Mouse (Mus musculus): ENCODE measurements around the gene Inca1.

Inca1 gene

DNA sequence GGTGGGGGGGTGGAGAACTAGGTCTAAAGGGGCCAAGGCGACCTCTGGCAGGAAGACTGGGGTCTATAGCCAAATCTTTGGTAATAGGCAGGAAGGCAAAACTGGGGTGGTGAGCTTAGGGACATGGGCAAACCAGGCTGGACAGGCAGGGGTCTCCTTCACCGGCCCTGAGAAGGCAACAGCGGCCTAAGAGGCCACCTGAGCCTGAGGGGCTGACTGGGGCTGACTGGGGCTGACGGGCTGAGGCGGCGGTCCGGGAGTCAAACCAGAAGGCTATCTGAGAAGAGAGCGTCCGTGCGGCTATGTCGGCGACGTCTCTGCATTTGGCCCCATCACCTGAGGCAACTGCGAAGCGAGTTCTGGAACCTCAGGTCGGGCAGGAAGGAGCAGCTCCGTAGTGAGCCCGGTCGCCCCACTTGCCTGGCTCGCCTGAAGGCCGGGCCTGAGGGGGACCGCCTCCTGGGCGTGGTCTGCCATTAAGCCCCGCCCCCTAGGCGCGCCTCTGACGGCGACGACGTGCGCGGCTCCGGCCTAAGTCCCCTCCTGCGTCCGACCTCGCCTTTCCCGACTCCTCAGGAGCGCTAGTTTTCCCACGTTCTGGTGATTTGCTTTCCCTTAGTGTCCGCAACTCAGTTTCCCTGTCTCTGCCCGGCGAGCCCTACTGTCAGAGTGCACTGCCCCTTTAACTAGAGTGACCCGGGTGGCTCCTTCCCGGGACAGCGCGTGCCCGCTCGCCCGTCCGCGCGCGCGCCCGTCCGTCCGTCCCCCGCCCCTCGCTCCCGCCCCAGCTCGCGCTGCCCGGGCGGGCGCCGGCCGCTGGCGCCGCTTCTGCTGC, at the start of gene Inca1, which contains the start of gene Kif1c:
TSS of gene Inca1 (minus strand) at position 434 of the 835 bp plus-strand sequence.
TSS of gene Kif1c (plus strand) at position 827 of the 835 bp plus-strand sequence.
- peak; percentile 79 for DNase-seq (ENCODE audit: low read depth)

DNA sequence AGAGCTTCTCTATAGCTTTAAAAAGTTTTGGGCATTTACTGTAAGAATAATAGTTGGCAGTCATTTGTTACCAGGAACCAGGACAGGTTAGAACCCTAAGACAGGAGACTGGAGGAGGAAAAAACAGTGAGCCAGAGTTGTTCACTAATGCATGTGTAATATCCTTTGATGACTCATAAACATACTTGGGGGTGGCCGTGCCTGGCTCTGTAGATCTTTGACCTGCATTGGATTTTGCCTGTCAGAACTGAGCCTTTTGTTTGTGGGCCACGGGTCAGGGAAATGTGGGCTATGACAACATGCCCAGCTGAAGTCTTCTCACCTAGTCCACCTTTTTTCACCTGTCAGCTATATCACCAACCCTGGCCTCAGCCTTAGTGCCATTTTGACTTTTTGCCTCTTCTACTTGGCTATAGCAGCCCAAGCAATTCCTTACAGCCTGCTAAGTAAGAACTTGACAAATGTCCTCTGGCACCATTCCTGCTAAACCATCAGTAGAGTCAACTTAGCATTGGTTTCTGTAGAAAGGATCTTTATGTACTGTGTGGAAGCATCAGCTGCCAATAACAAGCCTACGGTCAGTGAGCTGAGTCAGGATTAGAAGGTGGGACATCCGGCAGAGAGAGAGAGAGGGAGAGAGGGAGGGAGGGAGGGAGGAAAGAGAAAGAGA, 48.1 kb upstream of the Inca1 start:
- DNase-seq (ENCODE audit: low read depth): no peak

DNA sequence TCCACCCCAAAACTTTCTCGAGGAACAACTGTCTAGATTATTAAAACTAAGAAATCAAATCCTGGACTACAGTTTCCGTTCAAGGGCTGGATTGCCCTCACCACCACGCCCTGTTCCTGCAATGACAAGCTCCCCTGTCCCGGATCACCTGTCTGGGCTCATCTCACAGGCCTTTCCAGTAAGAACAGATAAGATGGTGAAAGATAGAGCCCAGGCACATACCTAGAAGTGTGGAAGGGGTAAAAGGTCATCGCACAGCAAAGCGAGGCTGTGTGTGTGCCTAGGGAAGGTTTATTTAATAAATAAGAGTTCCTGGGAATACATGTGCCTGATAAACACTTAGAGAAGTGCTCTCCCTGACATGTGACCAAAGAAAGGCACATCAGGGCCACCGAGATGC, 45.7 kb upstream of the Inca1 start:
- DNase-seq (ENCODE audit: low read depth): no peak

DNA sequence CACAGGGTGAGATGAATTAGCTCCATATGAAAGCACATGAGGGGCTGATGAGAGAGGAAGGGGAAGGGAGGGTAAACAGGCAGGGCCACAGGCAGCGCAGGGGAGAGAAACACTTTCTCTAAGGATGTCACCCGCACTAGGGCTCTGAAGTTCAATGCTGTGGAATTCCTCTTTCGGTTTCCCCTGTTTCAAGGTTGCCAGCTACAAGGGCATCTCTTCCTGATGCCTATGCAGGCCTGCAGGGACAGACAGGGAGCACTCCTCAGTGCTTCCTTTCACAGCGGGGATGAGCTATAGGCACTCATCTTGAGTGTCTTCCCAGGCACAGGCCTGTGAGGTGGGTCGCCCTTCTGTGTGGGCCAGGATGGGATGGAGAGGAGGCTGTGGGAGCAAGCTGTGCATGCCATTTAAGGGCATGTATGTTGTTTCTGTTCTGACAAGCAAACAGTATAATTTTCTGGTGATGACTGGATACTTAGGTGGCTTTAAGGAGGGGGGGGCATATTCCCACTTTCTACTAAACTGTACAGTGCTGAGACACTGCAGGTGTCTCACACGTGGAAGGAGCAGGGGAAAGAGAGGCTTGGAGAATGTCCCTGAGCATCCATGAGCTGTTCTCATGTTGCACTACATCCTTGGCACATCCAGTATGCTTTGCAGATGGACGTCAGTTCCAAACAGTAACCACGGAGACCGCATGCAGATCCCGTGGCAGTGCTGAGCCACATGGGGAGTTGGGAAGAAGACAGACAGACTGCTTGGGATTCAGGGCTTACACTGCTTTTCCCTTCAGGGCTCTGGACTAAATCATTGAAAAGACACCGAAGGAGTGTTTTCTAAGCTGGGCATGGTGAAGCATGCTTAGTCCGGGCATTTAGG, 42.9 kb upstream of the Inca1 start:
- no peak for DNase-seq (ENCODE audit: low read depth)

DNA sequence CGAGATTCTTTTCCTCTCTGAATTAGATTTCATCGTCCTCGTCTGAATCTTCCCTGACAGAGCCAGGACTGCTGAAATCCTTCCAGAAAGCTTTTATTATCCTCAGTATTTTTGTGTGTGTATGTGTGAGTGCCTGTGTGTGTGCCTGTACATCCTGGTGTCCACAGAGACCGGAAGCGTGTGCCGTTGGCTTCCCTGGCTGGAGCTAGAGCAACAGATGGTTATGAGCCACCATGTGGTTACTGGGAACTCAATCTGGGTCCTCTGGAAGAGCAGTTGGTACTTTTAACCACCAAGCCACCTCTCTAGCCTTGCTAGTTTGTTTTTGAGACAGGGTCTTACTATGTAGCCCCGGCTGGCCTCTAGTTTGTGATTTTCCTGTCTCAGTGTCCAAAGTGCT, 42.2 kb upstream of the Inca1 start:
- no peak for DNase-seq (ENCODE audit: low read depth)

DNA sequence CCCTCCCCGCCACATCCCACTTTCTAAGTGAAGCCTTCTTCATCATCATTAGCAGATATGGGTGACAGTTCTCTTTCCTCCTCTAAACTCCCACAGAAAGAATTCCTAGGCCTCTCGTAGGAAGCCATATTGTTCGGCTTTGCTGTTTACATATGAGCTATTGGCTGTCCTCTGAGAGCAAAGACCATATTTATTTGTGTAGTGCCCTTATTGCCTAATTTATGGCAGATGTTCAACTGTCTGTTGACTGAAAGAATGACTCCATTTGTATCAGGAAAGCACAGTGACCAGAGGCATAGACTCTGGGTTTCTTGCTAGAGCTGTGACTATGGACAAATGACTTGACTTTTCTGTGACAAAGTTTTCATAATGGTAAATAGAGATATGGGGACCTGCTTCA, 41.6 kb upstream of the Inca1 start:
- no peak for DNase-seq (ENCODE audit: low read depth)

DNA sequence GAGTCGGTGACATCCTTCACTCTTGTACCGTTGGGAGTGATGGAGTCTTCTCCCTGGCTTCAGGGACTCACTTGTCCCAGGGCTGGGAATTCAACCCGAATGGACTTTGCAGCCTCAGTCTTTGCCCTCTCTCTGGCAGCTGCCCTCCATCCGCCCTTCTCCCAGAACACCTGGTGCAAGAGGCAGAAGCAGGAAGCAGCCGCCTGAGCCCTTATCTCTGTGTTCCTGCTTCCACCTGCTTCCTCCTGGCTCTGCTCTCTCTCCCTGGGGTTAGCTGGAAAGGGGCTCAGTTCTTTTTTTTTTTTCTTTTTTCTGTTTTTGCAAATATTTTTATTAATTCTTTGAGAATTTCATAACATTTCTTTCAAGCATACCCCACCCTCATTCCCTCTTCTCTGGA, 37.8 kb upstream of the Inca1 start:
- no peak for DNase-seq (ENCODE audit: low read depth)

DNA sequence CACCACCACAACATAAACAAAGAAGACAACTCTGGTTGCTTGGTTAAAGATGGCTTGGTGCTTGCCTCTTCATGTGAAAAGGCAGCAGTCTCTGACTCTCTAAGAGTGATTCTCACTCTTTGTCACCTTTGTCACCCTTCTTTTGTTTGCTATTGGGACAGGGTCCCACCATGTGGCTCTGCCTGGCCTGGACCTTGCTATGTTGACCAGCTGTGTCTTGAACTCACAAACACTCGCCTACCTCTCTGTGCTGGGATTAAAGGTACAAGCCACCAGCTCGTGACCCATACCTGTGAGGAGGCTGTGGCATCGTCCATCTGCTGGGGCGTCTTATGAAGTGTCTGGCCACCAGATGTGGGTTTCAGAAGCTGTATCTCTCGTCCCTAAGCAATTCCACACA, 33.3 kb upstream of the Inca1 start:
- no peak for DNase-seq (ENCODE audit: low read depth)

DNA sequence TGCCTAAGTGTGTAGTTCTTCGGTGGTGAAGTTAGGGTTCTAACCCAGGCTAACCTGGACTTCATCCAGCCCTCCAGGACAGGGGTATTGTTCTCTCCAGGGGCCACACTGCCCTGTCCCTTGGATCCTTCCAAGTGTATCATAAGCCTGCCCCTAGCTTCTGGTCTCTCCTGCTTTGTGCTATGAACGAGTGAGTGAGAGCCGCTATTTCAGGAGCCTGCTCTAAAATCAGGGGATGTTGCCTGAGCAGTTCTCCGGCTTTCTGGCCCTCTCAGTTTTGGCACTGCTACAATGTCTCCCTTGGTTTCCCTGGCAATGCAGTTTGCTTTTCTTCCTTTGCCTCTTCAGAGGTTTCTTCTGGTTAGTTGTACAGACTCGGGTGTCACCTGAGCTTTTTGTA, 31.2 kb upstream of the Inca1 start:
- no peak for DNase-seq (ENCODE audit: low read depth)

DNA sequence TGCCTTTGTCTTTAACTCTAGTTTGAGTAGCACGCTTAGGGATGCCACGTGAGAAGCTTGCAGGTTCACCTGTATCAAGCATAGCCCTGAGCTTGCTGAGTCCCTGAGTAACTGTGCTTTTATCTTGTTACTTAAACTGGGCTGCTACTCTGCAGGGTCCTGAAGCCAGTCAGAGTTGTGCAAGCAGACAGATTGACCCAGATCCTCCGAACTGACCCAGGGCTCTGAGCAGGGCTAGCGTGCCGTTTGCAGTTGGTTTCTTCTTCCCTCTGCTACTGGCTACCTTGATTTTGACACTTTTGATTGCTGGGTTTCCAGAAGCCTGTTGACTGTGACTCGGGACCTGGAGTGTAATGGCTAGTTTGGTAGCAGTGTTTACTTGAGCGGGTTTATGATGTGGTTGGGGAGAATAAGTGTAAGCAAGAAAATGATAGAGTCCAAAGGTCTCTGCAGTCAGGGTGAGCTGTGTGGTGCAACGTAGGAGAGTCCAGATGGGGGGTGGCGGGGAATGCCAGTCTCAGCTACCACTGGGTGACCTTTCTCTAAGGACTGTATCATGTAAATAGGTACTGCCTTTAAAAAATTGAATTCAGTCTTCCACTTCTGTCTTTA, 30.6 kb upstream of the Inca1 start:
- DNase-seq (ENCODE audit: low read depth): no peak

DNA sequence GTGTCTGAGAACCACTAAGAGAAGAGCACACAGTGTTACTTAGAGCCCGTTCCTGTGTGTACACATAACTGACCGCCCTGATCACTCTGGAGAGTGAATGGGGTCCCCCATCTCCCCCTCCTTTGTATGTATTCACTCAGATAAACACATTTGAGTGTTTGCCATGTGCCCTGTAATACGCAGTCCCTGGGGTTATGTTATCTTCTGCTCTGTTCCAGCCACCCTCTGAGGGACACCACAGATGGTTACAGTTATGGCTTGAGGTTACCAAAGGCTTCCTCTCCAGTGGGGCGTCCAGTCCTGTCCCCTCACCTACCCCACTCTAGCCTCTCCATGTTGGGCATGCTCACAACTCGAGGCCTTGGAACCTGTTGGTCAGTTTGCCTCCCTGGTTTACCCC, 27.4 kb upstream of the Inca1 start:
- no peak for DNase-seq (ENCODE audit: low read depth)

DNA sequence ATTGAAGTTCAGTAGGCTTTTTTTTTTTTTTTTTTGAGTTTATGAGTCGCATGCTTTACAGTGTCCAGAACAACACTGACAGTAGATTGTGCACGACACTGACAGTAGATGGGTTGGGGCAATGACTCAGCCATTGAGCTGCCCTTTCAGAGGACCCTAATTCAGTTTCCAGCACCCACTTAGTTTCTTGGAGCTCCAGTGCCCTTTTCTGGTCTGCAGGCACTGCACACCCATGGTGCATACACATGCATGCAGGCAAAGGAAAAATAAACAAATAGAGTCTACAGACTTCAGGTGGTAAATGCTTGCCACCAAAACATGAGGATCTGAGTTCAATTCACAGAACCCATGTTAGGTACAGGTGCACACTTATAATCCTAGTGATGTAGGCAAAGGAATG, 26.6 kb upstream of the Inca1 start:
- no peak for DNase-seq (ENCODE audit: low read depth)

DNA sequence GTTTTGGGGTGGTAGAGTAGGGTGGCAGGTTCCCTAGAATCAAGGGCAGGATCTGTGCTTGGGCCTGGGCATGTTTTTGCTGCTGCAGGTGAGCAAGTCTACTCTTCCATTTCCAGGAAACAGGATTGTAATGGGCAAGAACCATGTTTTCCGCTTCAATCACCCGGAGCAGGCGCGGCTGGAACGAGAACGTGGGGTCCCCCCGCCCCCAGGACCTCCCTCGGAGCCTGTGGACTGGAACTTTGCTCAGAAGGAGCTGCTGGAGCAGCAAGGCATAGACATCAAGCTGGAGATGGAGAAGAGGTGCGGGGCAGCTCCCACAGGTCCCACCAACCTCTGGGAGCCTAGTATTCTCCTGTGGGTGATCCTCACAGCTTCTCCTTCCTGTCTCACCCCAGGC, 24.8 kb upstream of the Inca1 start:
- DNase-seq (ENCODE audit: low read depth): no peak

DNA sequence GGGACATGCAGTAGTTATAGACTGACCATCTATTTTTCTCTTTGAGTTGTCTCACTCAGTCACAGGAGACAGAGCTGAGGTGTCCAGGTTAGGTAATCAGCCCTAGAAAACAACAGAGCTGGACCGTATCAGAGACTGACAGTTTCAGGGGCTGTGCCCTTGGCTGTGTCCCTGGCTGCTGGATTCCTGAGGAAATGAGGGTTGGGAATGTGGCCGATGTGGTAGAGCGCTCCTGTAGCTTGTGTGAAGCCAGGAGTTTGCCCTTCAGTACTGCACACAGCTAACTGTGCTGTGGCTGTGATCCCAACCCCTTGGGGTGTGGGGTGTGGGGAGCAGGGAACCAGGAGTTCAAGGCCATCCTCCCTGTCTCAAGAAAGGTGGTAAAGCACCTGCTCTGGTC, 21.1 kb upstream of the Inca1 start:
- no peak for DNase-seq (ENCODE audit: low read depth)

DNA sequence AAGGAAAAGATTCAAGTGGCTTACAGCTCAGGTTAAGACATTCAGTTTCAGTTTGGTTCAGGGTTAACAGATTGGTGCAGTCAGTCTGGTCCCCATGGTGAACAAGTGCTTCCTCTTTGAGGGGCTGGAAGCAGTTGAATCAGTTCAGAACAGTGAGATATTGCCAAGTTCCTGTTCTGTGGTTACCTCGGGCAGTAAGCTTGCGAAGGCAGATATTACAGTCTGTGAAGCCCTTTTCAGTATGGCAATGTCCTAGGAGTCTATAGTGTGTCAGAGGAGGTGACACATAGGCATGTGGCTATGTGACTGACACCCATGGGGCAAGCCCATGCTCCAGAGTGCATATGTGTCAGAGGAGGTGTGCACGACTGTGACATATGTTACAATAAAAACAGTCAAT, 20.6 kb upstream of the Inca1 start:
- DNase-seq (ENCODE audit: low read depth): peak; percentile 60

DNA sequence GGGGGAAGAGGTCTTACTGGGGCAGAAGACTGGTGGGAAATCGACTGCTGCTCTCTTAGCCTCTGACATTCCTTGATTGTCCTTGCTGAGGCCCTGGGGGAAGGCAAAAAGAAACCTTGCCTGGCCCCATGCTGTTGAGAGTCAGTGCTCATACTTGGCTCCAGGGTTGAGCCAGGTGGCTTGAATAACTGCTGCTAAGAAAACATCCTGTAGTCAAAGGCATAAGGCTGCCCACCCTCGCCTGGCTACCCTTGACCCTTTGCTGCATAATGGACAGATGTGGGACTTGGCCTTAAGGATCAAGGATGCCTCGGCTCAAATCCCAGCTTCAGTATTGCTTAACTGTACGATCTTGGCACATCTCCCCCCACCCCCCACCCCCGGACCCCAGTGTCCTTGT, 18.5 kb upstream of the Inca1 start:
- no peak for DNase-seq (ENCODE audit: low read depth)

DNA sequence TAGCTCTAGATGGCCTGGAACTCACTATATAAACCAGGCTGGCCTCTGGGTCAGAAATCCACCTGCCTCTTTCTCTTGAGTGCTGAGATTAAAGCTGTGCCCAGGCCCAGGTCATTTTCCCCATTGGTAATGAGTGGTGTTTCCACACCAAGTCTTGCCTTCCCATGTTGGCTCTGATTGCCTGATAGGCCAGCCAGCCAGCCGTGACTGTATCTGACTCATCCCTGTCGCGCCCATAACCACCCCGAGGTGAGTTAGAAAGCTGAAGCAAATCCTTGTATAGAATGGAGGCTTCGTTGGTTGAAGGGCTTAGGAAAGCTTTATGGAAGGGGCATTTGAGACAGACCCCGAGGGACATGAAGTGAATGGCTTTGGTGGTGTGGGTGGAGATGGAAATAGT, 15.9 kb upstream of the Inca1 start:
- no peak for DNase-seq (ENCODE audit: low read depth)

DNA sequence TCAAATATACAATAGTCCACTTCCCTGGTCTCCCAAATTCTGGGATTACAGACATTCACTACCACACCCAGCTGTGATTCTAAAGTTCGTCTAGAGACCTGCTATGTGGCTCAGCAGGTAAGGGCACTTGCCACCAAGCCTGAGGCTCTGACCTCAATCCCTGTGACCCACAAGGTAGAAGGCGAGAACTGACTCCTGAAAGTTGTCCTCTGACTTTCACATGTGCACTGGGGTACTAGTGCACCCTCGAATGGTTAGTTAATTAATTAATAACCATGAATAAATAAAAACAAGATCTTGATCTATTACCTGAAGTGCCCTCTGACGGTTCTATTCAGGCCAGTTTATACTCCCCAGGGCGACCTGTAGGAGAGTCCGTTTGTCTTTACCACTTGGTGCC, 13.3 kb upstream of the Inca1 start:
- DNase-seq (ENCODE audit: low read depth): no peak

DNA sequence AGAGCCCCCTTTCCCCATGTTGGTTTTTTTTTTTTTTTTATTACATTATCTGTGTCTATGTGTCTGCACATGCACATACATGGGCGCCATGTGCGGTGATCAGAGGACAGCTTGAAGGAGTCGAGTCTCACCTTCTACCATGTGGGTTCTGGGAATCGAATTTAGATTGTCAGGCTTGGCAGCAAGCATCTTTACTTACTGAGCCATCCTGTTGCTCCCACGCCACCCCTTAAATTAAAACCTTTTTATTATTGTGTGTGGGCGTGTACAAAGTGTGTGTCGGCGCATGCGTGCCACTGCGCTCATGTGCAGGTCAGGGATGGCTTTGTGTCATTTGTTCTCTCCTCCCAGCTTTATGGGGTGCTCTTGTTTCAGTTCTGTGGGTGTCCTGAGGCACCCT, 11.1 kb upstream of the Inca1 start:
- no peak for DNase-seq (ENCODE audit: low read depth)

DNA sequence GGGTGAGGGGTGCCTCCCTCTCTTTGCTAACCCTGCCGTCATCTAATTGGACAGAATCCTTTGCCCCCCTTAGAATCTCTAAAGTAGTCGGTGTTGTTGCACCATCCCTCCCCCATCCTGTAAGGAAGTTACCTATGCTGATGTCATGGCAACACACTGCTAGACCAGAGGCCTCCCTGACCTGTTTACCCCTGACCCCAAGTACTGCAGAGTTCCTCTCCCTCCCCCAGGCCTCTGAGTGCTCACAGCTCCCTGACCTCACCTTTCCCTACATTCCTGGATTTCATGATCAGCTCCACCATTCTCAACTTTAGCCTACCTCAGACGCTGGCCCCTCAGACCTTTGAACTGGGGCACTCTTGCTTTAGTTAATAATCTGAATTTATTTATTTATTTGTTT, 6.2 kb upstream of the Inca1 start:
- DNase-seq (ENCODE audit: low read depth): no peak

DNA sequence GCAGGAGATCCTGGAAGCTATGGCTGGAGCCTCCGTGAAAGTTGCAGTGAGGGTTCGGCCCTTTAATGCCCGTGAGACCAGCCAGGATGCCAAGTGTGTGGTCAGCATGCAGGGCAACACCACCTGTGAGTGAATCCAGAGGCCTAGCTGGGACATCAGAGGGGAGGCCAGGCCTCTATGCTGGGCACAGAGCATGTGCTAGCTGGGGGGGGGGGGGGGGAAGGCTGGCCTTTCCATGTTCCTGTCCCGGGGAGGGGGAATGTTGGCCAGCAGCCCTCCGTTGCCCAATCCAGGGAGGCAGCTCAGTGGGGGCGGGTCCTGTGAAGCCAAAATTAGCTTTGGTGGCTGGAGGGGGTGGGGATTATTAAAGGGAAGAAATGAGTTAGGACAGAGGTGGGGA, 2.8 kb upstream of the Inca1 start:
- DNase-seq (ENCODE audit: low read depth): no peak

DNA sequence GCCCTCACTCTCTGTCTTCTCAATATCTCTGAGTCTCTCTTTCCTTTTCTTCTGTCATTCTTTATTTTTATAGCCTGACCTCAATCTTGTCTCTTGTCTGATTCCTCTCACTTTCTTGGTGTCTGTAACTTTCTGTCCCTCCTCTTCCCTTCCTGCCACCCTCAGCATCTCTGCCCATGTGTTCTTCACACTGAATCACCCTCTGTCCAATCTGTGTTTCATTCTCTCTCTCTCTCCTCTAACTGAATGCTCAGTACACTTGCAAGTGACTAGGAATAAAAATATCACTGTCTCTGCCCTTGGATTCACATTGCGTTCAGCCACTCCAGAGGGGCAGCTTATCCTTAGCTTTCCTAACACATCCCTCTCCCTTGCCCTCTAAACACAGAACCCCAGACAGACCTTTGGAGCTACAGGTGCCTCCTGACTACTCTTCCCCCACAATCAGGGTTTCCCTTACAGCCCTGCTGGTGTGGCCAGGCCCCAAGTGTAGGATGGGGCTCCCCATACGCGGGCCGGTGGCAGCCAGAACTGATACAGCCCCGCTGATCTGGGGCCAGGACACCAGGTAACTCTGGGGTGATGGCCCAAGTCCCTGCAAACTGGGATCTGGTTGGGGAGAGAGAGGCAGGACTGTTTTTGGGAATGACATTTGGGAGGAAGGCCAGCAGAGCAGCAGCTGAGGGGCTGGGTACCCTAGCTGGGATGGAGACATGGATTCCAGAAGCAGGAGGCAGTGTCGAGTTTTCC, 2.2 kb upstream of the Inca1 start:
- no peak for DNase-seq (ENCODE audit: low read depth)
